Comparison of ENCODE assay signal across 19 mouse cellular contexts in genomic region chr5:125515006-125515405, GRCm38 (mm10). TPM values are rescaled to one million over a fixed set of nuclear protein-coding genes. Genes with fewer than 3 reads are reported as not detected.
DNase-seq lines count a peak whose midpoint lies in the region; ATAC-seq and TF ChIP-seq lines count a peak whose summit lies in the region.
"Had no signal": no experiment of that assay in that cellular context is flagged by ENCODE, and none has a peak within 500 bp of the region (broad histone marks: within the 10 kb centered on the region; RNA-seq: fewer than 3 reads in every experiment).

No protein-coding gene starts in this region.

- DNase-seq in forebrain, postnatal 0 days: peak; percentile 32
- no peak for DNase-seq in forebrain, embryonic 10.5 days (ENCODE audit: extremely low spot score, low spot score)
- no peak for DNase-seq in midbrain, embryonic 11.5 days (ENCODE audit: low spot score, missing footprints)
- no peak for DNase-seq in thymus, postnatal 36 days
- DNase-seq: adrenal gland, postnatal 14 days; cerebellum, adult 2 months; cerebellum, postnatal 10 days; gastrocnemius, postnatal 14 days; heart, adult 2 months; heart, postnatal 14 days had no signal

- no peak overlapping the region for H3K4me3 ChIP-seq in forebrain, postnatal 0 days (ENCODE audit: low read depth, low read length)
- no peak overlapping the region for H3K4me3 ChIP-seq in forebrain, embryonic 10.5 days
- no peak overlapping the region for H3K4me3 ChIP-seq in midbrain, embryonic 12.5 days
- no peak overlapping the region for H3K4me3 ChIP-seq in midbrain, embryonic 11.5 days (ENCODE audit: low read depth, low read length)
- no peak overlapping the region for H3K4me3 ChIP-seq in neural tube, embryonic 13.5 days
- no peak overlapping the region for H3K4me3 ChIP-seq in neural tube, embryonic 15.5 days (replicated peaks)
- H3K4me3 ChIP-seq: embryonic facial prominence, embryonic 10.5 days; heart, adult 2 months; heart, embryonic 15.5 days had no signal

- ATAC-seq in forebrain, postnatal 0 days: peak; percentile 34
- no peak for ATAC-seq in midbrain, embryonic 12.5 days (ENCODE audit: low FRiP score, low read depth)
- no peak for ATAC-seq in midbrain, embryonic 11.5 days (ENCODE audit: low FRiP score)
- peak; percentile 45; the same call in 1 of the 2 replicates for ATAC-seq in neural tube, embryonic 13.5 days (ENCODE audit: low read depth)
- ATAC-seq in neural tube, embryonic 15.5 days (ENCODE audit: low FRiP score): no peak
- ATAC-seq: activated CD4-positive, CD25-positive, alpha-beta regulatory T cell, adult 4 months; forebrain, embryonic 16.5 days had no signal

- H3K27ac ChIP-seq in forebrain, postnatal 0 days (ENCODE audit: low read depth, low read length): no peak overlapping the region
- H3K27ac ChIP-seq in forebrain, embryonic 10.5 days: no peak overlapping the region
- H3K27ac ChIP-seq in midbrain, embryonic 12.5 days (replicated peaks): no peak overlapping the region
- no peak overlapping the region for H3K27ac ChIP-seq in midbrain, embryonic 11.5 days (ENCODE audit: low read depth, low read length)
- no peak overlapping the region for H3K27ac ChIP-seq in neural tube, embryonic 13.5 days (replicated peaks)
- H3K27ac ChIP-seq in neural tube, embryonic 15.5 days (replicated peaks): no peak overlapping the region
- H3K27ac ChIP-seq: embryonic facial prominence, embryonic 10.5 days; heart, adult 2 months; heart, embryonic 15.5 days had no signal

- peaks cover 78% of the 10 kb centered on the region for H3K36me3 ChIP-seq in forebrain, postnatal 0 days (ENCODE audit: insufficient read depth)
- peaks cover 81% of the 10 kb centered on the region for H3K36me3 ChIP-seq in forebrain, embryonic 10.5 days (replicated peaks)
- H3K36me3 ChIP-seq in midbrain, embryonic 12.5 days: peaks cover 74% of the 10 kb centered on the region
- peaks cover 16% of the 10 kb centered on the region for H3K36me3 ChIP-seq in midbrain, embryonic 11.5 days (ENCODE audit: control insufficient read depth, insufficient read depth, low read length)
- H3K36me3 ChIP-seq in neural tube, embryonic 13.5 days: peaks cover 81% of the 10 kb centered on the region
- peaks cover 70% of the 10 kb centered on the region for H3K36me3 ChIP-seq in neural tube, embryonic 15.5 days

- H3K4me2 ChIP-seq in forebrain, postnatal 0 days (ENCODE audit: low read depth): no peak overlapping the region
- H3K4me2 ChIP-seq in midbrain, embryonic 12.5 days (replicated peaks): no peak overlapping the region
- no peak overlapping the region for H3K4me2 ChIP-seq in midbrain, embryonic 11.5 days
- no peak overlapping the region for H3K4me2 ChIP-seq in neural tube, embryonic 13.5 days
- no peak overlapping the region for H3K4me2 ChIP-seq in neural tube, embryonic 15.5 days
- H3K4me2 ChIP-seq: heart, embryonic 11.5 days; heart, embryonic 15.5 days had no signal

- 0 out of 2 replicates have a peak overlapping the region, but pooled peaks have one; percentile 22 for H3K9ac ChIP-seq in forebrain, postnatal 0 days
- 0 out of 2 replicates have a peak overlapping the region, but pooled peaks have one; percentile 20 for H3K9ac ChIP-seq in midbrain, embryonic 12.5 days (replicated peaks)
- H3K9ac ChIP-seq in midbrain, embryonic 11.5 days (ENCODE audit: low read length): no peak overlapping the region
- no peak overlapping the region for H3K9ac ChIP-seq in neural tube, embryonic 13.5 days
- no peak overlapping the region for H3K9ac ChIP-seq in neural tube, embryonic 15.5 days (replicated peaks)
- H3K9ac ChIP-seq: heart, embryonic 15.5 days had no signal

- no peaks in the 10 kb centered on the region for H3K27me3 ChIP-seq in forebrain, postnatal 0 days (ENCODE audit: insufficient read depth, low read length)
- H3K27me3 ChIP-seq in forebrain, embryonic 10.5 days (ENCODE audit: poor library complexity, severe bottlenecking): no peaks in the 10 kb centered on the region
- H3K27me3 ChIP-seq in midbrain, embryonic 12.5 days: no peaks in the 10 kb centered on the region
- H3K27me3 ChIP-seq in midbrain, embryonic 11.5 days (ENCODE audit: control insufficient read depth, insufficient read depth, low read length): no peaks in the 10 kb centered on the region
- H3K27me3 ChIP-seq in neural tube, embryonic 13.5 days: no peaks in the 10 kb centered on the region
- no peaks in the 10 kb centered on the region for H3K27me3 ChIP-seq in neural tube, embryonic 15.5 days (replicated peaks)
- H3K27me3 ChIP-seq: heart, embryonic 15.5 days had no signal

- 82% methylated on average over 12 of the region's 12 CpGs for WGBS in forebrain, postnatal 0 days
- WGBS in forebrain, embryonic 10.5 days: 90% methylated on average over 12 of the region's 12 CpGs
- 89% methylated on average over 12 of the region's 12 CpGs for WGBS in midbrain, embryonic 12.5 days
- WGBS in midbrain, embryonic 11.5 days: 87% methylated on average over 12 of the region's 12 CpGs
- WGBS in neural tube, embryonic 13.5 days: 85% methylated on average over 12 of the region's 12 CpGs
- WGBS in neural tube, embryonic 15.5 days: 82% methylated on average over 12 of the region's 12 CpGs

- no peaks in the 10 kb centered on the region for H3K4me1 ChIP-seq in forebrain, postnatal 0 days (ENCODE audit: insufficient read depth)
- no peaks in the 10 kb centered on the region for H3K4me1 ChIP-seq in forebrain, embryonic 10.5 days
- H3K4me1 ChIP-seq in midbrain, embryonic 12.5 days: peaks cover 3% of the 10 kb centered on the region; the same call in 1 of the 2 replicates
- H3K4me1 ChIP-seq in midbrain, embryonic 11.5 days (ENCODE audit: control insufficient read depth, insufficient read depth, low read length): no peaks in the 10 kb centered on the region
- 0 out of 2 replicates have a peak, but pooled peaks cover 8% of the 10 kb centered on the region for H3K4me1 ChIP-seq in neural tube, embryonic 13.5 days (replicated peaks)
- no peaks in the 10 kb centered on the region for H3K4me1 ChIP-seq in neural tube, embryonic 15.5 days
- H3K4me1 ChIP-seq: embryonic facial prominence, embryonic 10.5 days had no signal

- TF ChIP-seq CTCF in forebrain, postnatal 0 days (IDR thresholded peaks at IDR 0.05; ENCODE audit: low read depth): no peak

- no peaks in the 10 kb centered on the region for H3K9me3 ChIP-seq in forebrain, postnatal 0 days (ENCODE audit: low read length)
- no peaks in the 10 kb centered on the region for H3K9me3 ChIP-seq in forebrain, embryonic 10.5 days
- no peaks in the 10 kb centered on the region for H3K9me3 ChIP-seq in midbrain, embryonic 12.5 days
- H3K9me3 ChIP-seq in midbrain, embryonic 11.5 days (ENCODE audit: control insufficient read depth, low read length): no peaks in the 10 kb centered on the region
- H3K9me3 ChIP-seq in neural tube, embryonic 13.5 days: no peaks in the 10 kb centered on the region
- no peaks in the 10 kb centered on the region for H3K9me3 ChIP-seq in neural tube, embryonic 15.5 days (replicated peaks)
- H3K9me3 ChIP-seq: embryonic facial prominence, embryonic 10.5 days; heart, embryonic 15.5 days had no signal

RNA-seq across cellular contexts. Expression of gene Tmem132b, which starts 16.6 kb away (rescaled TPM):
- total RNA-seq in forebrain, postnatal 0 days (2014; rRNA removed): 32.2 and 48.9 TPM in 2 replicates
- polyA plus RNA-seq in forebrain, postnatal 0 days (2015; fragmentation: Nextera tagmentation; extraction: Ambion mirVana): 5.1 and 7.8 TPM in 2 replicates
- polyA plus RNA-seq in forebrain, embryonic 10.5 days (2016; fragmentation: Nextera tagmentation; extraction: Ambion mirVana): 0.20 and 0.27 TPM in 2 replicates
- 1.4 and 1.8 TPM in 2 replicates for polyA plus RNA-seq in midbrain, embryonic 12.5 days (2016; fragmentation: Nextera tagmentation; extraction: Ambion mirVana)
- polyA plus RNA-seq in midbrain, embryonic 11.5 days (2014; fragmentation: Nextera tagmentation; extraction: Ambion mirVana): 0.42 and 0.50 TPM in 2 replicates
- 3.0 TPM in 2 replicates for polyA plus RNA-seq in neural tube, embryonic 13.5 days (2015; fragmentation: Nextera tagmentation; extraction: Ambion mirVana)
- 4.9 and 5.6 TPM in 2 replicates for polyA plus RNA-seq in neural tube, embryonic 15.5 days (2015; fragmentation: Nextera tagmentation; extraction: Ambion mirVana)
- total RNA-seq: heart, adult 2 months; heart, postnatal 14 days; MEL had no signal
- polyA plus RNA-seq: activated CD4-positive, CD25-positive, alpha-beta regulatory T cell, adult 4 months; heart, adult 2 months; heart, embryonic 15.5 days had no signal

RNA-seq across cellular contexts. Expression of gene Aacs, which starts 39.4 kb away (rescaled TPM):
- 90.9 and 116 TPM in 2 replicates for total RNA-seq in forebrain, postnatal 0 days (2014; rRNA removed)
- polyA plus RNA-seq in forebrain, postnatal 0 days (2015; fragmentation: Nextera tagmentation; extraction: Ambion mirVana): 83.8 and 97.9 TPM in 2 replicates
- 58.5 and 58.6 TPM in 2 replicates for polyA plus RNA-seq in forebrain, embryonic 10.5 days (2016; fragmentation: Nextera tagmentation; extraction: Ambion mirVana)
- 58.8 and 62.7 TPM in 2 replicates for polyA plus RNA-seq in midbrain, embryonic 12.5 days (2016; fragmentation: Nextera tagmentation; extraction: Ambion mirVana)
- 45.6 and 53.2 TPM in 2 replicates for polyA plus RNA-seq in midbrain, embryonic 11.5 days (2014; fragmentation: Nextera tagmentation; extraction: Ambion mirVana)
- polyA plus RNA-seq in neural tube, embryonic 13.5 days (2015; fragmentation: Nextera tagmentation; extraction: Ambion mirVana): 65.5 and 69.2 TPM in 2 replicates
- 92.1 and 103 TPM in 2 replicates for polyA plus RNA-seq in neural tube, embryonic 15.5 days (2015; fragmentation: Nextera tagmentation; extraction: Ambion mirVana)

Comparison
In these comparisons a context has a peak if more than half of its experiments do, and no peak if none do; other contexts are left out.
1. ATAC-seq: peak in forebrain, postnatal 0 days (single experiment) and neural tube, embryonic 13.5 days (single experiment); none in midbrain, embryonic 12.5 days (single experiment), midbrain, embryonic 11.5 days (single experiment) and neural tube, embryonic 15.5 days (single experiment).
2. H3K9ac ChIP-seq: peak in forebrain, postnatal 0 days (single experiment) and midbrain, embryonic 12.5 days (single experiment); none in midbrain, embryonic 11.5 days (single experiment), neural tube, embryonic 13.5 days (single experiment) and neural tube, embryonic 15.5 days (single experiment).